Mouse (Mus musculus): ENCODE measurements around the gene Cbs.

Gene Cbs

GRCm38 (mm10) chr17:31636942-31637811 is at the start of gene Cbs:
Gene Cbs (minus strand): TSS chr17:31637238.
- DNase-seq (ENCODE audit: low spot score) = peak; percentile 89

DNA sequence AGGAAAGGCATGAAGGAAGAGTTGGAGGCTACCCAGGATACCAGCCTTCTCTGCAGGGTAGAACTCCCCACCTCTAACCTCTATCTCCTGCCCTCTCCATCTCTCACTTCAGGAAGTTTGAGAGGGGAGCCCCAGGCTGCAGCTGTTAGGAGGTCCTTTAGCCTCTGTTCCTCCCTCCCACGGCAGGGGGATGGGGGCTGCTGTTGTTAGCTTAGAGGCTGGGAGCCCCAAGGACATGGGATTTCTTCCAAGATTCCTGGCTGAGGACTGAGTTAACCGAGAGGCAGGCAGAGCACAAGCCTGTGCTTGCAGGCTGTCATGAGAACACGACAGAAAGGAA is 49.2 kb upstream of the Cbs start:
- peak; percentile 79 for DNase-seq (ENCODE audit: low spot score)

- DNase-seq (ENCODE audit: low spot score) = peak; percentile 70
Observed at GRCm38 (mm10) chr17:31685514-31686224, 48.6 kb upstream of the Cbs start.

DNA sequence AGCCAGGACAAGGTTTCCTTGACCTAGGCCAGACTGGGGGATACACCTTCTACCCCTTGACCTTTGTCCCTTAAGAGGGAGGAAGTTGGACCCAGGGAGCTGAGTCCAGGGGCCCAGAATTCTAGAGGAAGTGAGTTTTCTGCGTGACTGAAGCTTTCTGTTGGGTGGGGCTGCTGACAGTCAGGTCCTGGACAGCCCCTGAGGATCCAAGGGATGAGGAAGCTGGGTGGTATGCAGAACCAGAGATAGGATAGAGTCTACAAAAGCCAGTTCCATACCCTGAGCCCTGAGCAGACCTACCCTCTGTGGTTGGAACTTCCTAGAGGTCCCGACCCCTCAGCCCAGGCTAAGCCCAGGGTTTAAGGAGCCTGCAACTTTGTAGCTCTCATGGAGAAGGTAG is 43.4 kb upstream of the Cbs start:
- no peak for DNase-seq (ENCODE audit: low spot score)

DNA sequence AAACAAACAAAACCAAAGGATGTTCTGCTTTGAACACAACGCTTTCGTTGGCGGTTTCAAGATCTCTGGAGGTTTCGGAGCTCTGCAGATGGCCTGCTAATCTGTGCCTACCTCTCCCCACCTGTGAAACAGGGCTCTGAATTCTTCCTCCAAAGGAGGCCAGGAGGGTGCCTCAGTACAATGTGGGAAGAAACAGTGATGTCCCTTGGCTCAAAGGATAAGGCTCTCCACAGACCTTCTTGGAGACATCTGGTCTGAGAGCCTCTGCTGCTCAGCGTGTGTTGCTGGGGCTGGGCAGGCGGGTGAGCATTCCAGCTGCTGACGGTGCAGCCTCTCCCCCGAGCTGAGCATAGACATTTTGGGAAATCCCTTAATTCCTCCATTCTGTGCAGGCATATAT is 40.5 kb upstream of the Cbs start, which contains the start of gene Cryaa:
Gene Cryaa, plus strand, starts transcription at position 301 of the 400 bp plus-strand sequence.
- no peak for DNase-seq (ENCODE audit: low spot score)

- no peak for DNase-seq (ENCODE audit: low spot score)
Observed at GRCm38 (mm10) chr17:31674426-31674825, 37.4 kb upstream of the Cbs start.

DNA sequence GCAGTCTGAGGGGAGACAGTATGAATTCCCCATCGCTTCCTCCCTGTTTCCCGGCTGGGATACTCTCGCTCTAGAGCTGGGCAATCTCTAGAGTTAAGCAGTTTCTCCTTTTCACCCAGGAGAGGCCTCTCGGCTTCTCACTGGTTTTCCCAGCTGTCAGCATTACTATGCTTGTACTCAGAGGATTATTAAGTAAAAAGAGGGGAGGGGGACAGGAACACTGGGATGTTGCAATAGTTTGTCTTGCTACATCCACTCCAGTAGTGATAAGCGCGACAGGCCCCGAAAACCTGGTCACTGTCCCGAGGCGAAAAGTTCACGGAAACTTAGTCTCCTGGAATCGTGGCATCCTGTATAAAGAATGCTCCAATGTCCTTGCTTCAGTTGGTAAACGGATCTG is 35.2 kb upstream of the Cbs start:
- DNase-seq (ENCODE audit: low spot score) = no peak

DNA sequence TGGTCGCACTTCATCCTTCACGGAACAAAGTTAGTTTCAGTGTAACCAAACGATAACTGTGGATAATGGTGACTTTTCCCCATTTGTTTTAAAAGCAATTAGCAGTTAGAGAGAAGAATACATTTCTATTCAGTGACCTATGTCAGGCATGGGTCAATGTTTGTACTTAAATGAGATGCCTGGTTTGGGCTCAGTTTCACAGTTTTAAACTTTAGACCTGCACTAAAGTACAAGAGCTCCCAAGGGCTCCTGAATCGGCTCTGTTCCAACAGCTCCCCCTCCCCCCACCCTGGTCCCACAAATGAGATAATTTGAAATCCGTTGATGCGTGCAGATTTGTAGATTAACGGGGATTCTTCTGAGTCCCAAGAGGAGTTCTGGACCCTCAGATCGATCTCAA is 34.7 kb upstream of the Cbs start:
- no peak for DNase-seq (ENCODE audit: low spot score)

DNA sequence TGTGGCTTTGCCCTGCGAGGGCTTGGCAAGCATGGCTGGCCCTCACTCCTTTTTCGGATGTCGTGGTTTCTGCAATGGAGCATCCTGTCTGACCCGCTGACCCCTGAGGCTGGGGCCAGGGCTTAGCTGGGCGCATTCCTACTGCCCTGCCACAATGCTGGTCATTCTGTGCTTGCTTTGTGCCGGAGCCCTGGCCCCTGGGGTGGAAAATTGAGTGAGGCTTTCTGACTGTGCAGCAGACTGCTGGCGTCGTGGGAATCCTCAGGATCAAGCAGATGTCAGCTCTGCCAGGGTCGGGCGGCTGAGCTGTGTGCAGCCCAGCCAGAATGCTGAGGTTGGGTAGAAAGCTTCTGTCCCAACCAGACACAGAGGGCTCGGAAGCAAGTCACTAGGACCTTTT is 33.1 kb upstream of the Cbs start:
- DNase-seq (ENCODE audit: low spot score) = no peak

DNA sequence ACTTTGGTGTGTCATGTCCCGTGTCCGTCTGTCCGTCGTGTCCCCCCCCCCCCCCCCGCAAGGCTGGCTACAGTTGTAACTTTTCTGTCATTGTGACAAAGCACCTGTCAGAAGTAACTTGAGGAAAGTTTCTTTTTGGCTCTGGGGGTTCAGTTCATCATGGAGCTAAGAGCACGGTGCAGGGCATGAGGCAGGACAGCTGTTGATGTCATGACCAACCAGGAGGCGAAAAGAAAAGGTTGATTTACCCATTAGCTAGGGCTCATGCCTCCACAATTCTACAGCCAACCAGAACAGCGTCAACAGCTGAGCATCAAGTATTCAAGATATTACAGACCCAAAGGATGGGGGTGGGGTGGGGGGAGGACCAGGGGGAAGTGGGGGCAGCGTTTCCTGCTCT is 31.3 kb upstream of the Cbs start:
- DNase-seq (ENCODE audit: low spot score) = no peak

DNA sequence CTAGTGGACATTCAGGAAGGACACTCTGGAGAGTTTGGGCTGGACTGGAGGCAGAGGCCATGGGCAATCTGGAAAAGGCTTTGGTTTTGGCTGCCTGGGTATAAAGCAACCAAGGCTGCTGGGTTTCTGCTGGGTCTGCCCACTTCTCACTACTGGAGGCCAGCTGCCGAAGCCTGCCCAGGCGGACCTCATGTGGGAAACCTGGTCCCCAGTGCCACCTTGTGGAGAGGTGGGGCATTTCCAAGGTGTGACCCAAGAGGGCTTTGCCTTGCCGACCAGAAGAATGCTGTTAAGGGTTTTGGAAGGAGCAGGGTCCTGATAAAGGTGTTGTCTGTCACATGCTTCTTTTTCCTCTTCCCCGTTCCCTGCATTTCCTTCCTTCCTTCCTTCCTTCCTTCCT is 27.7 kb upstream of the Cbs start:
- peak; percentile 73 for DNase-seq (ENCODE audit: low spot score)

GRCm38 (mm10) chr17:31662855-31663254 is 25.8 kb upstream of the Cbs start:
- no peak for DNase-seq (ENCODE audit: low spot score)

DNA sequence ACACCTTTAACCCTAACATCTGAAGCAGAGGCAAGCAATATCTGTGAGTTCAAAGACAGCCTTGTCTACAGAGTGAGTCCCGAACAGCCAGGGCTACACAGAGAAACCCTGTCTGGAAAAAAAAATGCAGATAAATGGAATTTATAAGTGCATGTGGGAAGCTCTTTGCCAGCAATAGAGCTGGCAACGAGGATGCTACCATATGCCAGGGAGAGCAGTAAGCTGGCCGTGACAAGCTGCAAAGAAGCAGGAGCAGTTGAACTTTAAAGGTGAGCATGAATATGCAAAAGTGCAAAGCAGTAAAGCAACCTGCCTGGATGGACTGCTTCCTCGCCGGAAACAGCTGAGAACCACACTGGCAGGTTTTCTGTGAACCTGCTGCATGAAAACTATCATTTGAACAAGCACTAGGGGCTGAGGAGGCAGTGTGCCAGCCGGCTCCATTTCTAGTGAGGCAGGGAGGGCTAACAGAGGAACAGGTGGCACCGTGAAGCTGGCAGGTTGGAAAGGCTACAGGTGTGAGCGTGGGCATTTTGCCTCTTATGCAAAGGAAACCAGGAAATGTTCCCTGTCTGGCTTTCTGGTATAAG is 23.7 kb upstream of the Cbs start:
- no peak for DNase-seq (ENCODE audit: low spot score)

GRCm38 (mm10) chr17:31658468-31659185 is 21.6 kb upstream of the Cbs start, which contains the start of gene U2af1:
Gene U2af1 (minus strand): TSS chr17:31658892.
- peak; percentile 96 for DNase-seq (ENCODE audit: low spot score)

DNA sequence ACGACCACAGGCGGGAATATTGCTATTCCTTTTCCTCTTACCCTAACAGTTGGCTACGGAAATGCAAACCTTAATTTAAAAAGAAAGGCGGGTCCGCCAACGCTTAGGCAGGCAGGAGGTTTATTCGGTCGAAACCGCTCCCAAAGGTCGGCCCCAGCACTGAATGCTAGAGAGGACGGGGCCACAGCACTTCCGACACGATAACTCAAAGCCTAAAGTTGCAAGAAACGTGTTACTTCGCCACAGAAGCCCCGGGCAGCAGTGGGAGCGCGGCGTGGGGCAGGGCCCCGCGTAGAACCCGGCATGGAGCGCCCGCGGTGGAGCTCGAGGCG is 21.1 kb upstream of the Cbs start:
- no peak for DNase-seq (ENCODE audit: low spot score)

- no peak for DNase-seq (ENCODE audit: low spot score)
Observed at GRCm38 (mm10) chr17:31657141-31657983, 20.3 kb upstream of the Cbs start.

DNA sequence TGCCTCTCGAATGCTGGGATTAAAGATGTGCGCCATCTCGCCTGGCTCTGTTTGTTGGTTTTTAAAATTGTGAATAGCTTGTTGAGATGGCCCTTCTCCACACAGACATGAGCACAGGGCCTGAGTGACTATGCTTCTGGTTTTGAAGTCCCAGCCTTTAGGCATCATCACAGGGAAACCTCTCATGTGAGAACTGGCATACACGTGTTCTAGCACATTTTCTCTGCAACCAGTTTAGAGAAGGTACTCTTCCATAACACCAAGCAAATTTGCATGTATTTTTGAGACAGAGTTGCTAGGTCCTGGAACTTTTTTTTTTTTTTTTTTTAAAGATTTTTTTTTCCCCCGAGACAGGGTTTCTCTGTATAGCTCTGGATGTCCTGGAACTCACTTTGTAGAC is 19.6 kb upstream of the Cbs start:
- no peak for DNase-seq (ENCODE audit: low spot score)

DNA sequence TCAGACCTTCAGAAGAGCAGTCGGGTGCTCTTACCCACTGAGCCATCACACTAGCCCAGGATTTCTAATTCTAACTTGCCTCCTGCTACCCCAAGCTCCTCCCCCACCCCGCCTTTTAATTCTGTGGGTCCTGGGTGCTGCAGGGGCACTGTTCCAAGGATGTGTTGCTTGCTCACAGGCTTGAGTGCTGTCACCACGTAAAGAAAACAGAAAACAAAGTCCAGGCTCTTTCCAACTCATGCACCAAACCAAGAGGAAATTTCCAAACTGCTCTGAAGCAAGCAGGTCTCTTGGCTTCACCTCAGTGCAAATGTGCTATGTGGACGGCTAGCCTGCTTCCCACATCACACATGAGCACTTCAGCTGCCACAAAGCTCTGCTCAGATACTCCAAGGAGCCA is 18.3 kb upstream of the Cbs start:
- DNase-seq (ENCODE audit: low spot score) = no peak

GRCm38 (mm10) chr17:31653277-31653676 is 16.2 kb upstream of the Cbs start:
- no peak for DNase-seq (ENCODE audit: low spot score)

DNA sequence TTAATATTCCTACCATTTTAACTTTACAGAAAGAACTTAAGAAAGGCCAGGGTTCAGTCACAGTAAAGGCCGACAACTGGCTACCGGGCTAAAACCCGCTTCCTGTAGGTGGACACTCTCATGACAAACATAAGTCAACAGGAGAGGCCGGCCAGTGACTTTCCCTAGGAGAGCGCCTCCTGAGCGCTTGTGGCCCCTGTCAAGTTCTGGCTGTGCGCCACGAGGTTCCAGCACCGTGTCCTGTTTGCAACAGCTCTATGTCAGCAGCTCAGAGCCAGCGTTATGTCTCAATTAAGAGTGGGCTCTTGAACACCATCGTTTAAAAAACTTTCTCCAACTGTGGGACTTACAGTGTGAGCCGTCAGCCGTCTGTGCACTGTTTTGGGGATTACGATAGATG is 15.1 kb upstream of the Cbs start:
- no peak for DNase-seq (ENCODE audit: low spot score)

GRCm38 (mm10) chr17:31646199-31647002 is 9.4 kb upstream of the Cbs start:
- no peak for DNase-seq (ENCODE audit: low spot score)

All from ovary, adult 18-20 months (tissue).